Mouse (Mus musculus) stomach, postnatal 0 days (tissue): ENCODE measurements around the gene Adora1.

Experiments
- CTCF ChIP-seq: IDR thresholded peaks from 2 replicates; pipeline ENCODE4 v1.5.1; 2016; ENCODE audit warnings: antibody characterized with exemption, low read depth, mild to moderate bottlenecking, moderate library complexity
- EP300 ChIP-seq: optimal IDR thresholded peaks from 2 replicates; pipeline ENCODE3; 2016; ENCODE audit warnings: antibody characterized with exemption

DNA sequence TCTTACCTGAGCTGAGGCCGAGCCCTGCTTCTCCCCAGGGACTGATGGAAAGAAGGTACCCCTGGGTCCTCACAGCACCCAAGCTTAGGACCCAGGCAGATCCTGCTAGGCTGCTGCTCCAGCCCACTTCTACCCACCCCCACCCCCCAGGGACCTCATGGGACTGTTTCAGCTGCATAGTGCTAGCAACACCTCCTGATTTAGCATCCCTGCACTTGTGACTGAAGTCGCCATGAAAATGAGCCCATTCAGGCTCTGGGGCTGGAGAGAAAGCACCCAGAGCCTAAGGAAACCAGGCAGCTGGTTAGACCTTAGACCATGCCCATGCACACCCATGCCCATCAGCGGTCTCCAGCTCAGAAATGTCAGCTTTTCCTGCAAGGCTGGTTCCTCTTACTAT lies 17.3 kb downstream of the Adora1 start:
- TF ChIP-seq CTCF = no peak
- TF ChIP-seq EP300 = no peak
